Comparison of ENCODE assay signal across 8 mouse cellular contexts in the genomic region with DNA sequence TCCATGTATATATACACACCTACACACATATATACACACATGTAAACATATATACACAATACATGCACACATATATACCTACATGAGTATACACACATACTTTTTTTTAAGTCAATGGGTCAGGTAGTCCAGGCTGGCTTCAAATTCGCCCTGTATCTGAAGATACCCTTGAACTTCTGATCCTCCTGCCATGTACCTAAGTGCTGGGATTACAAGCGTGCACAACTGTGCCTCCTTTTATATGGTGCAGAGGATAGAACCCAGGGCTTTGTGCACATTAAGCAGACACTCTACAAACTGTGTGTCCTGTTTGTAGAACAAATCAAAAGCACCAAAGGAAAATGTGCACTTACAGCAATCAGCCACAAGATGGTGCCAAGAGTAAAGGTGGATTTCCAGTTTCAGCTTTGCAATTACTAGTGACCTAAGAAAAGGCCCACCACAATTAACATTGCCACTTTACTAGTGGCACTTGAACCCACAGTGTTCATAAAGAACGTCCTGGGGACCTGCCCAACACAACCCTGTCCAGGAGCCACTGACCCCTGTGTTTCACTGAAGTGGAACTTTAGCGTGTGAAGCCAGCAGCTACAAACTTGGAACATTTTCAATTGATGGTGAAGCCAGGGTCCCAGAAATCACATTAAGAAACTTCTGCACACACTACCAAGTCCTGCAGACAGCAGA. TPM values are rescaled to one million over a fixed set of nuclear protein-coding genes. Genes with fewer than 3 reads are reported as not detected.
DNase-seq lines count a peak whose midpoint lies in the region; ATAC-seq and TF ChIP-seq lines count a peak whose summit lies in the region.
"Not testable (repeated sequence)": the region's sequence is repeated elsewhere in the genome, so short reads cannot be mapped to it uniquely, and the experiment has no call there.

No protein-coding gene starts in this region.

- not testable (repeated sequence) for TF ChIP-seq CTCF in hindbrain, postnatal 0 days (IDR thresholded peaks at IDR 0.05; ENCODE audit: low read depth)

- not testable (repeated sequence) for DNase-seq in hindbrain, postnatal 0 days (ENCODE audit: low spot score)

- not testable (repeated sequence) for H3K36me3 ChIP-seq in forebrain, embryonic 12.5 days (replicated peaks); hindbrain, postnatal 0 days (ENCODE audit: insufficient read depth, low read length); kidney, embryonic 16.5 days (ENCODE audit: insufficient read depth, low read length); lung, embryonic 16.5 days (ENCODE audit: control insufficient read depth, insufficient read depth, low read length); midbrain, embryonic 13.5 days; neural tube, embryonic 14.5 days (ENCODE audit: control insufficient read depth, insufficient read depth, low read length)

- H3K27me3 ChIP-seq in forebrain, embryonic 12.5 days; hindbrain, postnatal 0 days (ENCODE audit: insufficient read depth, low read length); kidney, embryonic 16.5 days (ENCODE audit: insufficient read depth, low read length); lung, embryonic 16.5 days (ENCODE audit: control insufficient read depth, insufficient read depth, low read depth, low read length); midbrain, embryonic 13.5 days; neural tube, embryonic 14.5 days (ENCODE audit: control insufficient read depth, insufficient read depth, low read length): not testable (repeated sequence)

- H3K9me3 ChIP-seq in forebrain, embryonic 12.5 days; hindbrain, postnatal 0 days (ENCODE audit: low read length); kidney, embryonic 16.5 days (ENCODE audit: low read length); lung, embryonic 16.5 days (ENCODE audit: control insufficient read depth, low read length); midbrain, embryonic 13.5 days; neural tube, embryonic 14.5 days (ENCODE audit: control insufficient read depth, low read length): not testable (repeated sequence)

- WGBS in forebrain, embryonic 12.5 days: no CpG with 5 or more reads among the region's 4 CpGs
- WGBS in hindbrain, postnatal 0 days: no CpG with 5 or more reads among the region's 4 CpGs
- no CpG with 5 or more reads among the region's 4 CpGs for WGBS in kidney, embryonic 16.5 days
- no CpG with 5 or more reads among the region's 4 CpGs for WGBS in lung, embryonic 16.5 days
- no CpG with 5 or more reads among the region's 4 CpGs for WGBS in midbrain, embryonic 13.5 days
- no CpG with 5 or more reads among the region's 4 CpGs for WGBS in neural tube, embryonic 14.5 days

- H3K4me2 ChIP-seq in forebrain, embryonic 12.5 days; hindbrain, postnatal 0 days (ENCODE audit: low read depth, low read length); kidney, embryonic 16.5 days (replicated peaks; ENCODE audit: low read depth, low read length); lung, embryonic 16.5 days (ENCODE audit: low read depth, low read length); midbrain, embryonic 13.5 days (replicated peaks); neural tube, embryonic 14.5 days (ENCODE audit: low read depth, low read length): not testable (repeated sequence)

- peak; percentile 48 for ATAC-seq in activated CD4-positive, CD25-positive, alpha-beta regulatory T cell, adult 4 months
- peak; percentile 34; the same call in 1 of the 2 replicates for ATAC-seq in forebrain, embryonic 12.5 days (ENCODE audit: low FRiP score)
- peak; percentile 30 to 67; a peak in 2 of 4 replicates for ATAC-seq in hematopoietic stem cell, adult 5-6 weeks (replicated peaks in 1 of 2; ENCODE audit: insufficient read depth in 1 of 2, low FRiP score in 2 of 2, low TSS enrichment in 1 of 2, low read depth in 1 of 2, poor library complexity in 2 of 2, severe bottlenecking in 2 of 2)
- peak; percentile 65 for ATAC-seq in hindbrain, postnatal 0 days
- peak; percentile 35; the same call in 1 of the 2 replicates for ATAC-seq in kidney, embryonic 16.5 days (ENCODE audit: low FRiP score, low TSS enrichment)
- ATAC-seq in lung, embryonic 16.5 days (ENCODE audit: low read depth): peak; percentile 21; the same call in 1 of the 2 replicates
- peak; percentile 72 for ATAC-seq in midbrain, embryonic 13.5 days
- peak; percentile 46; the same call in 1 of the 2 replicates for ATAC-seq in neural tube, embryonic 14.5 days (ENCODE audit: low read depth)

- not testable (repeated sequence) for H3K4me3 ChIP-seq in forebrain, embryonic 12.5 days (replicated peaks); hindbrain, postnatal 0 days (ENCODE audit: low read length); kidney, embryonic 16.5 days (ENCODE audit: low read length); lung, embryonic 16.5 days (ENCODE audit: low read length); midbrain, embryonic 13.5 days (replicated peaks); neural tube, embryonic 14.5 days (ENCODE audit: low read depth, low read length)

- H3K9ac ChIP-seq in forebrain, embryonic 12.5 days; hindbrain, postnatal 0 days (replicated peaks; ENCODE audit: low read length); kidney, embryonic 16.5 days (replicated peaks; ENCODE audit: low read length); lung, embryonic 16.5 days (ENCODE audit: low read length); midbrain, embryonic 13.5 days (replicated peaks); neural tube, embryonic 14.5 days (replicated peaks; ENCODE audit: low read depth, low read length): not testable (repeated sequence)

- not testable (repeated sequence) for H3K4me1 ChIP-seq in forebrain, embryonic 12.5 days; hindbrain, postnatal 0 days (ENCODE audit: insufficient read depth, low read length); kidney, embryonic 16.5 days (ENCODE audit: insufficient read depth, low read length); lung, embryonic 16.5 days (replicated peaks; ENCODE audit: control insufficient read depth, insufficient read depth, low read length); midbrain, embryonic 13.5 days (replicated peaks); neural tube, embryonic 14.5 days (ENCODE audit: control insufficient read depth, insufficient read depth, low read length)

- not testable (repeated sequence) for H3K27ac ChIP-seq in forebrain, embryonic 12.5 days; hindbrain, postnatal 0 days; kidney, embryonic 16.5 days (ENCODE audit: low read length); lung, embryonic 16.5 days (ENCODE audit: low read length); midbrain, embryonic 13.5 days; neural tube, embryonic 14.5 days (ENCODE audit: low read depth, low read length)

RNA-seq across cellular contexts. Expression of gene Dynlt1c, which starts 41.9 kb away (rescaled TPM):
- polyA plus RNA-seq in activated CD4-positive, CD25-positive, alpha-beta regulatory T cell, adult 4 months (2017; shearing (Covaris generic)): 10 to 100 TPM; 21.6 to 42.6 TPM
- polyA plus RNA-seq in forebrain, embryonic 12.5 days (2016; fragmentation: Nextera tagmentation; extraction: Ambion mirVana): 53.2 and 55.0 TPM in 2 replicates
- 4.4 and 15.1 TPM in 2 replicates for total RNA-seq in hematopoietic stem cell, adult 5-6 weeks (2017)
- total RNA-seq in hindbrain, postnatal 0 days (2014; rRNA removed): 15.4 and 20.5 TPM in 2 replicates
- polyA plus RNA-seq in hindbrain, postnatal 0 days (2015; fragmentation: Nextera tagmentation; extraction: Ambion mirVana): 14.7 and 22.5 TPM in 2 replicates
- 38.4 and 47.6 TPM in 2 replicates for polyA plus RNA-seq in kidney, embryonic 16.5 days (2015; fragmentation: Nextera tagmentation; extraction: Ambion mirVana)
- polyA plus RNA-seq in lung, embryonic 16.5 days (2015; fragmentation: Nextera tagmentation; extraction: Ambion mirVana): 36.8 and 46.7 TPM in 2 replicates
- polyA plus RNA-seq in midbrain, embryonic 13.5 days (2015; fragmentation: Nextera tagmentation; extraction: Ambion mirVana): 84.2 and 93.2 TPM in 2 replicates
- polyA plus RNA-seq in neural tube, embryonic 14.5 days (2014; fragmentation: Nextera tagmentation; extraction: Ambion mirVana): 68.9 and 84.5 TPM in 2 replicates

Comparison
In these comparisons a context has a peak if more than half of its experiments do, and no peak if none do; other contexts are left out.
1. ATAC-seq: peak in every context shown above with its lines; median percentile 72 in midbrain, embryonic 13.5 days; 65 in hindbrain, postnatal 0 days; 48 in hematopoietic stem cell, adult 5-6 weeks; 48 in activated CD4-positive, CD25-positive, alpha-beta regulatory T cell, adult 4 months; 46 in neural tube, embryonic 14.5 days; 35 in kidney, embryonic 16.5 days; 34 in forebrain, embryonic 12.5 days; 21 in lung, embryonic 16.5 days.